Mouse (Mus musculus) right cerebral cortex, postnatal 10 days (tissue): Measurements from ENCODE around the gene Tdpoz1.
"Not testable (repeated sequence)": the region's sequence is repeated elsewhere in the genome, so short reads cannot be mapped to it uniquely, and the experiment has no call there.

Experiments
- DNase-seq, 2 experiments: peaks; one replicate each; pipeline ENCODE4 v3.0.0; 2021; ENCODE audit warnings: low spot score in 2 of 2

The Tdpoz1 gene

GRCm38 (mm10) chr3:93676210-93676609 is at the start of gene Tdpoz1:
TSS of gene Tdpoz1 (minus strand) at chr3:93676310.
- not testable (repeated sequence) for DNase-seq

- not testable (repeated sequence) for DNase-seq
Measured at GRCm38 (mm10) chr3:93708969-93709637, 33.0 kb upstream of the Tdpoz1 start.

GRCm38 (mm10) chr3:93692970-93693369 is 16.9 kb upstream of the Tdpoz1 start, which contains the start of gene Gm37596:
TSS of gene Gm37596 (minus strand) at chr3:93693070.
- not testable (repeated sequence) for DNase-seq

GRCm38 (mm10) chr3:93670805-93671503 is 5.2 kb downstream of the Tdpoz1 start:
- DNase-seq, result not testable (repeated sequence)

- no peak for DNase-seq
Measured at GRCm38 (mm10) chr3:93654260-93654659, 21.9 kb downstream of the Tdpoz1 start.

GRCm38 (mm10) chr3:93652586-93652985 is 23.5 kb downstream of the Tdpoz1 start, which contains the start of gene Tdpoz2:
TSS of gene Tdpoz2 (minus strand) at chr3:93652686.
- no peak for DNase-seq

GRCm38 (mm10) chr3:93630917-93631714 is 45.0 kb downstream of the Tdpoz1 start:
- DNase-seq, result not testable (repeated sequence)
